ENCODE assay signal across 19 mouse cellular contexts in genomic region chr8:91506682-91507257, GRCm38 (mm10).
"Had no signal": no experiment of that assay in that cellular context is flagged by ENCODE, and none has a peak within 500 bp of the region (broad histone marks: within the 10 kb centered on the region; RNA-seq: fewer than 3 reads in every experiment).

No protein-coding gene starts in this region.

- H3K9me3 ChIP-seq: megakaryocyte, embryonic 14.5 days; midbrain, embryonic 13.5 days; midbrain, embryonic 15.5 days; neural tube, embryonic 13.5 days; neural tube, embryonic 15.5 days; stomach, embryonic 15.5 days had no signal

- H3K27ac ChIP-seq: liver, embryonic 14.5 days; macrophage; midbrain, embryonic 13.5 days; midbrain, embryonic 15.5 days; neural tube, embryonic 13.5 days; neural tube, embryonic 15.5 days had no signal

- H3K4me2 ChIP-seq: midbrain, embryonic 11.5 days; midbrain, embryonic 13.5 days; midbrain, embryonic 15.5 days; neural tube, embryonic 13.5 days; neural tube, embryonic 15.5 days; stomach, embryonic 15.5 days had no signal

- H3K27me3 ChIP-seq: megakaryocyte, embryonic 14.5 days; midbrain, embryonic 15.5 days; stomach, embryonic 15.5 days had no signal

- H3K4me3 ChIP-seq: megakaryocyte, embryonic 14.5 days; midbrain, embryonic 13.5 days; midbrain, embryonic 15.5 days; neural tube, embryonic 13.5 days; neural tube, embryonic 15.5 days; stomach, embryonic 15.5 days had no signal

- DNase-seq: lung, adult 2 months; lung, postnatal 10 days; lung, postnatal 36 days; retina, postnatal 1 day; right cerebral cortex, adult 18-20 months; right cerebral cortex, postnatal 25 days; right cerebral cortex, postnatal 4 days; spleen, adult 18-20 months; thymus, adult 2 months; thymus, postnatal 25 days had no signal

- ATAC-seq: midbrain, embryonic 13.5 days; midbrain, embryonic 15.5 days had no signal

- H3K36me3 ChIP-seq: midbrain, embryonic 13.5 days; midbrain, embryonic 15.5 days; neural tube, embryonic 13.5 days; neural tube, embryonic 15.5 days; stomach, embryonic 15.5 days had no signal

- H3K9ac ChIP-seq: liver, embryonic 14.5 days; midbrain, embryonic 13.5 days; midbrain, embryonic 15.5 days; neural tube, embryonic 13.5 days; neural tube, embryonic 15.5 days; stomach, embryonic 15.5 days had no signal
